Mouse (Mus musculus) neutrophil, adult 5-6 weeks (primary cell): ENCODE results near the gene Mamdc2. TPM values are rescaled to one million over a fixed set of nuclear protein-coding genes. Genes with fewer than 3 reads are reported as not detected.

Experiments used
- ATAC-seq: fragments of 151-379, 151-347 bp; 2 replicates; pipeline ENCODE4 v1.8.0; 2017; ENCODE audit warnings: mild to moderate bottlenecking, moderate TSS enrichment; ENCODE audit not compliant: insufficient number of reproducible peaks, poor library complexity, low FRiP score, severe bottlenecking; ENCODE audit errors: extremely low read depth
- total RNA-seq: library from RNA; stranded (forward); fragments of 200-1000 nt; gene quantifications from 2 replicates; pipeline ENCODE4 v1.2.3, GENCODE M21; 2017

The Mamdc2 gene
- total RNA-seq, 1 experiment from 2014 or later: not detected

DNA sequence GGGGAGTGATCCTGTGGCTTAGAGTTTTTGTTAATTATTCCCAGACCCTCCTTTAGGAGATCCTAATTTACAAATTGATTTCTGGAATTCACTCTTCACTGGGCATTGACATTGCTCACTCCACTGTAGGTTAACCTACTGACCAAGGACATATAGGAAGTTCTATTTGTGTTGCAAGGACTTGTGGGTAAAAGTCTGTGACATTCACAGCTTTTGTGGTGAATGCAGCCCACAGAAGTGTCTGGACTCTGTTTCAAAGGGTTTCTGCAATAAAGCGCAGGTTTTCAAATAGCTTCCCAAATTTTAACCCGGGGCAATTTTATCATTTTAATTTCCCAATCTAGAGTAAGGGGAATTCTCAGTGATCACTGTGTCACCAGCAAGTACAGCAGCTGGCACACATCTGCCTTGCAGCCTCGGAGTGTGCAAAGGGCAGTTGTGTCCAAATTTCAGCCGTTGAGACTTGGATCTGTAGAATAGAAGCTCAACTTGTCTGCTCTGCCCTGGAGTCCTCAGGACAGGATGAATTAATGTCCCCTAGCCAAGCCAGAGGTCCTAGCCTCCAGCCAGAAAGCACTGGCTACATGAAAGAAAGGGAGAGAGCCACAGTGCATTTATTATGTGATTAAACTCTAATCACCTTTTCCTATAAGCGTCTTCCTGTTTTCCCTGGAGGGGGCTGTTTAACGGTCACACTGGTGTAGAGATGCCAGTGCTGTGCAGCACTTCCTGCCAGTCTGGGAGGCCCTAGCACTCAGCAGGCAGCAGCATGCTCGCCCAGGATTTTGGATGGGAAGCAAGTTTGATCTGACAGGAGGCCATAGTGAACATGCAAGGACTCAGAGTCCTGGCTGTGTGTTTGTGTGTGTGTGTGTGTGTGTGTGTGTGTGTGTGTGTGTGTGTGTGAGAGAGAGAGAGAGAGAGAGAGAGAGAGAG is 3.1 kb downstream of the Mamdc2 start:
- no peak for ATAC-seq

DNA sequence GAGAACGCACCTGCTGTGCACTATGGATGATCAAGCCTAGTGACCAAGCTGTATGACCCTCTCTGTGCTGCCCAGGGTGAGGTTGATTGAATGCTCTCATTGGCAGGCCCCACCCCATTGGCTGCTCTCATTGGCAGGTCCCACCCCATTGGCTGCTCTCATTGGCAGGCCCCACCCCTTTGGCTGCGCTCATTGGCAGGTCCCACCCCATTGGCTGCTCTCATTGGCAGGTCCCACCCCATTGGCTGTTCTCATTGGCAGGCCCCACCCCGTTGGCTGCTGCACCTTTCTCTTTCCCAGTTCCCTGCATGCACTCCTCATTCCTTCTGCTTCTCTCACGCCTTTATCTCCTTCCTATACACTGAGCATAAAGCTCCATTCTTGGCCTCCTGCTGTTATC is 12.5 kb downstream of the Mamdc2 start:
- ATAC-seq: no peak

- ATAC-seq: no peak
Measured at GRCm38 (mm10) chr19:23434433-23434832, 13.8 kb downstream of the Mamdc2 start.

GRCm38 (mm10) chr19:23417668-23418067 is 30.6 kb downstream of the Mamdc2 start:
- ATAC-seq: no peak

DNA sequence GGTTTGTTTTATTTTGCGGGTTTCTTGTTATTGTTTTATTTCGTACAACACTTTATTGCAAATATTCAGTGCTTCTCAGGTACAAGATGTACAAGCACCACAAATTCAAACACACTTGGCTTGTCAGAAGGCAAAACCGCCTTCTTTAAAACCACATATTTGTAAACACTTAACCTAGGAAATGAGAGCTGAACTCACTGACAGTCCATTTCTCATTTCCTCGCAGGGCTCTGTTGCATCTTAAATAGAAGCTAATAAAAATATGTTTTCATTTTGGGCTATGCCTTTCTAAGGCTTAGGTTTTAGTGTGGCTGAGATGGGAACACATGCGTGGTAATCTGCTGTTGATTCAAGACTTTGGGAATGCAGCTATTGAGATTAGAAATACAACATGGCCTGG is 37.4 kb downstream of the Mamdc2 start:
- no peak for ATAC-seq

DNA sequence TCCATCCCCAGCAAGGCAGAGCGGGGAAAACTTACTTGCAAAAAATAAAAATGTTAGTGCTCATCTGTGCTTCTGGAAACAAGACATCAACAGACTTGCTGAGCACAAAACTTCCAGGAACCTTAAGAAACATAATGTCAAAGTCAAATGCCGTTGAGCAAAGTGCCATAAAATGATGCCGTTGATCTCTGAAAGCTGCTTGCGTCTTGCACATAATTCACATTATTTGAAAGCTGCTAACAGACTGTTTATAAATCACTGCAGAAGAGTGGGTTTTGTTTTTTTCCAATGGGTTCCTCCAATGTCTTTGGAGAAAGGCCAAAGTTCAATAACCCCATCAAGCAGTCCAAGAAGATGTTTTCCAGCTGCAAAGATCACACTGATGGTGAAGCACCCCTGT is 37.9 kb downstream of the Mamdc2 start:
- no peak for ATAC-seq

DNA sequence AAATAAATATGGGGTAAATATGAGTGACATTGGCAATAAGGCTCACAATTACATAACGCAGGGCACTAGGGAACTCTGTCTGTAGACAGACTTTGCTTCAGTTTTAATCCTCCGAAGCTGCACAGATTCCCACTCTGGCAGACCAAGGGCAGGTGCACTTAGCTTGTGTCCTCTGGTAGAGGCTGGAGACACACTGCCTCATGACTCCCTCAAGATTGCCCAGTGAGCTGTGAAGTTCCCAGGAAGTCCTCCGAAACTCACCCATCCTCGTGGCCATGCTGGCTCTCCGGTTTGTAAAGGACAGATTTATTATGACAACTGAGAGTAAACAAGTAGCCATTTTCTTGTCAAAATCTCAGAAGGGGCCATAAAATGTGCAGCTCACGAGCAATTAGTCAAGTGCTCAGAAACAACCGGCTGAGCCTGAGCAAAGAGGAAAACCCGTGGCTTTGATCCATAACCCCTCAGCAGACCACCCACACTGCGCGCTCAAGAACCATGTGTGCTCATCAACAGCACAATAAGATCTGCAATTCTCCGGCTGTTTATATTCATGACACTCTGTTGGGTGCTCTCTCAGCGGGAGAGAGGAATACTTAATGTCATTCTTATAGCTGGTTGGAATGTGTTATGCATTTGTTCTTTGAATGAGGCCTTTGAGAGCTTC is 46.6 kb downstream of the Mamdc2 start:
- ATAC-seq: no peak

- ATAC-seq: no peak
Measured at GRCm38 (mm10) chr19:23400485-23400884, 47.8 kb downstream of the Mamdc2 start.

DNA sequence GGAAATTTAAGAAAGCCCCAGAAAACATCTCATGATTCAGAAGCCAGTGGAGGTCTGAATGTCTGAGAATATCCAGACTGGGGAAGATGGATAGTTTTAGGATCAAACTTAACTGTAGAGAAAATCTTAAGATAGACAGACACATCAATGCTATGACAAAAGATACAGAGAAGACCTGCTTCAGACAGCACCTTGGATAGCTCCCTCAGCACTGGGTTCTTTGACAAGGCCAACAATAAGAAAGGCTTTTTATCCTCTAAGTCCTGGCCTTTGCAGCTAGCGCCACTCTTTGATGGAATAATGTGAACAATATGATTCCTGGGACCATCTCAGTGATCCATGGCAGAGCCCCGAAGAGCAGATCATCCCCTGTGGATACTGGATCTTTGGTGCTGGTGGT is 52.3 kb downstream of the Mamdc2 start:
- ATAC-seq: no peak

DNA sequence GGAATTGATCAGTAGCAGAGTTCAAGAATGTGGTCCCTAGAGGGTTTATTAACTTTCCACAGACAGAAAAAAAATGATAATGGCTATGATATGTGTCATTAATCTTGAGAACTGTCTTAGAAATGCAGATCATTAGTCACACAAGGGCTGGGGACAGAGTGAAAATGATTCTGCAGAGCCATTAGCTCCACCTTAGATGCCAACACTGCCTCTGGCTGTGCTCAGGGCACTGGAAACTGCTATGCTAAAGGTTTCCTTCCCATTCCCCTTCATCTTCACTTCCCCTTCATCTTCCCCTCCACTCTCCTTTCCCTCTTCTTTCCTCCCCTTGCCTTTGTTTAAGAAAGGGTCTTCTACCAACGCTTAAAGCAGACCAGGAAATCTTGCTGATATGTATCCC is 53.6 kb downstream of the Mamdc2 start:
- ATAC-seq: no peak

DNA sequence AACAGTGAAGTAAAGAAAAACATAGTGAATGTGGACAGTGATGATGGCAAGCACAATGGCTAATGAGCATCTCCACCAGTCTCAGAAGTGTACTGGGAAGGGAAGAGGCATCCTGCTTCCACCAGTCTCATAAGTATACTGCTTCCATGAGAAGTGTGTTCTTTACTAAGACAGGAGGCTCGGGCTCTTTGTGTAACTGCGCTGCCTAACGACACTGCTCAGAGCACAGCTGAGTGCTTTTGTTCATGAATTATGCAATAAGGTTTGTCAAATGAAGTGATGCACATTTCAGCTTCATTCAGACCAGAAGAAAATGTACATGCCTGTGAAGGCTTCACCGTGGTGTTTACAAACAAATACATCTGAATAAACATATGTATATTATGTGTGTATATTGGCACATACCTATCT is 59.4 kb downstream of the Mamdc2 start:
- ATAC-seq: no peak

GRCm38 (mm10) chr19:23388083-23388861 is 60.0 kb downstream of the Mamdc2 start:
- no peak for ATAC-seq

DNA sequence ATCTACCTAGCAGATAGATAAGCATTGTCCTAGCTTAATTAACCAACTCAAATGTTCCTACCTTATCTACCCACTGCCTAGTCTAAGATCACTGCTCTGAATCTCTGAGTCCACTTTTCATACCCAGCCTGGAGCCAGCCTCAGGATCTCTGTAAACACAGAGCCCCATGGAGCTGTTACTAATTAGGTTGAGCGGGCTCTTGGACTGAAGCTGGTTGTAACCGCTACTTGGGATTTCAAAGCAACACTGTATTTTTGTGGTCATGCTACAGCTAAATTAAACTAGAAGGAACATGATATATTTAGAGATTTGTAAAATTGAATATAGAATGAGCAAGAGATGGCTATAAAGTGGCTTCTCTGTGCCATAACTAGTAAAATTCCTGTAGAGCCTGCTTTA is 65.8 kb downstream of the Mamdc2 start:
- no peak for ATAC-seq

DNA sequence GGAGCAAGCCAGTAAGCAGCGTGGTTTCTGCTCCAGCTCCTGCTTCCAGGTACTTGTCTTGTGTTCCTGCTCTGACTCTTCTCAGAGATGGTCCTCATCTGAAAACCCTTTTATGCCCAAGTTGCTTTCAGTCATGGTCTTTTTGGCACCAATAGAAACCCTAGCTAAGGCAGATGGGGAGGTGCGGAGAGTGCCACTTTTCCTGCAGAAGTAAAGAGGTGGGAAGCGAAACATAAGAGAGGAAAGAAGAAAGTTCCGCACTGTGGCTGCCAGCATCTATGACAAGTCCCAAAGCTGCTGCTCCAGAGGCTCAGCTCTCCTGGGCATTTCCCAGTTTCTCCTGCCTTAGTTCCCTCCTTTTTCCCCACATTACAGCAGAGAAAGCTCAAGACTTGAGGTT is 67.3 kb downstream of the Mamdc2 start:
- ATAC-seq: no peak

DNA sequence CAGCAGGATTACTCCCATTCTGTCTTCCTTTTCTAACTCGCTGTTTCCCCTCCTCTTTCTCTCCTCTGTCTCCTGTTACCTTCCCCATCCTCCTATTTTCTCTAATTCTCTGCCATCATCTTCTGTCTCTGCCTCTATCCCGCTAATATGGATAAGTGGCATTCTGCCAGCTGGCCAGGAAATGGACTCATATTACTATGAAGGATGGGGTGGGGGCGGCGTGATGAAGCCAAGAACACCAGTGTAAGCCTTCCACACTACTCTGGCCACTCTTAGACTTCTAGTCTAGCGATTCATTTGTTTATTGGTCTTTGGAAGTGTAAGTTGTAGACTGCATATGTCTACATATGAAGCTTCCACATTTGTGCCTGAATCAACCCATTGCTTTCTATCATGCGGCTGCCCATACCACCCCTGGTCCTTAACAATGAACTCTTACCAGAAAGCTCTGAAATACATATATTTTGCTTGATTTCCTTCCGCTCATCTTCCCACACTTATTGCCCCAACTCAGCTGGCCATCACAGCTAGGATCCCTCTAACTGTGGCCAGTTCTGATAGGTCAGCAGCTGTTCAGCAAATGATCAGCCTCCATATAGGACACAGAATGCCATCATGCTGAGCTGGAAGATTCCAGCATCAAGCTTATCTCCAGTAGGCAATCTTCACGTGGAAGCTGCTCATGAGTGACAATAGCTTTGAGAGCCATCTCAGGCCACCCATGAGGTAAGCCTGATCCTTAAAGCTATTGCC is 68.3 kb downstream of the Mamdc2 start:
- ATAC-seq: no peak

DNA sequence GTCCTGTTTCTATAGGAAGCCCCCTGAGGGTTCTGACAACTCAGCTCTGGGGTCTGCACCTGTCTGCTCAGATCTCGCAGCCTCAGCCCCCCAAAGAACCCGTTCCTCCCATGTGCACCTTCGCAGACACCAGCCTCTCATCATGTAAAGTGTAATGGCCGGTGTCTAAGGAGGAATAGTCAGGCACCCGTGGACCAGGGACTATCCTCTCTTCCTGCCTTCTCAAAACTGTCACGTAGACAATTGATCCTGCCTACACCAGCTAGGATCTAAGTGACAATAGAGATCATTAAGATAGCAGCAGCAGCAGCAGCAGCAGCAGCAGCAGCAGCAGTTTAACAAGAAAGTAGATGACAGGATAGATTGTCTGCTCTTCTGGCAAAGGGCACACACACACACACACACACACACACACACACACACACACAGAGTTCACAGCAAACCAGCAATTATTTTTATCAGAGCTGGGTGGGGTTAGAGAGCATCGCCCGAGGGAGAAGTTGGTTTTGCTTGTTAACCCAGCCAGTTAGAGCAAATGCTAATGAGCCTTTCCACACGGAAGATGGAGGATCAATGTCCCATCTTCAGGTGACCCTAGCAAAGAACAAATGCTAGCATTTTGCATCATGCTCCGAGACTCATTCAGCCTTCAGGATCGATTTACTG is 71.6 kb downstream of the Mamdc2 start:
- ATAC-seq: no peak

- ATAC-seq: no peak
Measured at GRCm38 (mm10) chr19:23374941-23375656, 73.1 kb downstream of the Mamdc2 start.

- ATAC-seq: no peak
Measured at GRCm38 (mm10) chr19:23373728-23374127, 74.5 kb downstream of the Mamdc2 start.
